Mouse (Mus musculus): ENCODE results near the gene Fam92b. TPM values are rescaled to one million over a fixed set of nuclear protein-coding genes. Genes with fewer than 3 reads are reported as not detected.

Fam92b gene
- polyA plus RNA-seq, 1 experiment from 2014 or later: 2.7 TPM

DNA sequence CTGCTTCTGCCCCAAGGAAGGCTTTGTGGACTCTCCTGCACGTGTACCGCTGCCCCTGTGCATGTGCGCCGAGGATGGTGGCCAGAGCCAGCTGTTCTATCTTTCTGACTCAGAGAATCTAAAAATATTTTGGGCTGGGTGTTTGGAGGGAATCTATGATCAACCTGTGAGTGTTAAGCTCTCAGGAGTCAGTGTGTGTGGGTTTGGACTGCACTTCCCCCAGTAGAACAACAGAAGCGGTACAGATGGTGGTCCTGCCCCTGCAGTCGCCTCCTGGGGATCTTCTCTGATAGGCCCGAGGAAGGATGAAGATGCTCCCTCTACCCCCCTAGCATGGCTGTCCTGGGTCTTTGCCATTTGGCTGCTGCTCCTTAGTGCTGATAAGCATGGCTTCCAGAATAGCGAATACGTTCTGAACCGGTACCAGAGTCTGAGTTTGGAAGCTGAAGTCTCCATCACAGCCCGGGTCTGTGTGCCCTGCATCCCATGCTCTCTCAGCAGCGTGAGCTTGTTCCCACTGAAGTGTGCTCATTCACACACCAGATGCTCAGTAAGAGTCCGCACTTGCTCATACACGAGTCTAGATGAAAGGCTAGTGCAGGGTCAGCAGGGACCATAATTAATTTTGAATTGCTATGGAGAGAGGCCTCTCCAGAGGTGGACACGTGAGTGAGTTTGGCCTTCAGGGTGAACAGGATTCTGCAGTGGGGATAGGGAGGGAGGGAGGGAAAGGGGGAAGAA is 33.2 kb downstream of the Fam92b start:
- H3K4me2 ChIP-seq: no peak overlapping the region
- 59% methylated on average over 15 of the region's 15 CpGs for WGBS
- peak overlapping the region; percentile 45; the same call in 1 of the 2 replicates for H3K9ac ChIP-seq
- H3K9me3 ChIP-seq: no peaks in the 10 kb centered on the region
- no peaks in the 10 kb centered on the region for H3K27me3 ChIP-seq
- peak; percentile 57; the same call in 1 of the 2 replicates for ATAC-seq (ENCODE audit: low read depth)
- H3K4me1 ChIP-seq (replicated peaks): peaks cover 23% of the 10 kb centered on the region
- H3K4me3 ChIP-seq: no peak overlapping the region
- H3K36me3 ChIP-seq: peaks cover 13% of the 10 kb centered on the region; the same call in 1 of the 2 replicates
- H3K27ac ChIP-seq (replicated peaks): peak overlapping the region; percentile 75

DNA sequence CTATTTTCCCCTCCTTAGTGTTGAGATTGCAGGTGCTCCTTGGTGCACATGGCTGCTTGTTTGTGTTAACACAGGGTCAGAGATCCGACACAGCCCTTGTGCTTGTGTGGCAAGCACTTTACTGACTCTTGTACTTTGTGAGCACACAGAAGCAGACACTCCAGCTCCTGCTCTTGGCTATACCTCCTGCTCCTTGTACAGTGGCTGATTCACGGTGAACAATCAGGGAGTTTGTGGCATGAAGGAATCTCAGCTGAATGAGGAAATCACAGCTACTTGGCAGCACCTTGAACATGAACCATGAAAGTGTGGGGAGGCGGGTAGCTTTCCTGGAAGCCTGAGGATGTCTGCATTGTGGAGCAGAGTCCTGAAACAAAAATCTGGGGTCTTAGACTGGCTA is 36.5 kb downstream of the Fam92b start:
- Histone ChIP-seq H3K9ac (no peak overlapping the region), H3K27ac (replicated peaks) (no peak overlapping the region), H3K4me2 (no peak overlapping the region), H3K9me3 (no peaks in the 10 kb centered on the region), H3K36me3 (0 out of 2 replicates have a peak, but pooled peaks cover 3% of the 10 kb centered on the region), H3K4me3 (no peak overlapping the region), H3K4me1 (replicated peaks) (peaks cover 27% of the 10 kb centered on the region), H3K27me3 (no peaks in the 10 kb centered on the region)
- 75% methylated on average over 3 of the region's 3 CpGs for WGBS
- no peak for ATAC-seq (ENCODE audit: low read depth)

DNA sequence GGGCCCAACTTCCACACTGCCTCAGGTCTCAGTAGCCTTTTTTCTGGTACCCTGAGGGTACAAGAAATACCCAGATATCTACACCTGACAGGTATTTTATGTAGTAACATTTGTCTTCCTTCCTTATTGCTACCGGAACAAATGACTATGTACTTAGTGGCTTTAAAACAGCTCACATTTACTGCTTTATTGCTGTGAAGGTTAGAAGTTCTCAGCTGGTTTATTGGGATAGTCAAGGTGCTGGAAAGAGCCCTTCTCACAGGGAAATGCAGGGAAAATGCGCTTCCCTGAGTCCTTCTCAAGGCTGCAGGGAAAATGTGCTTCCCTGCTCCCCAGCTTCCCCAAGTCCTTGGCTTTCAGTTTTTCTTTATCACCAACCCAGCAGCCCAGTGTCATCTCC is 38.3 kb downstream of the Fam92b start:
- H3K27ac ChIP-seq (replicated peaks): no peak overlapping the region
- no peak overlapping the region for H3K4me3 ChIP-seq
- H3K4me2 ChIP-seq: no peak overlapping the region
- no peak overlapping the region for H3K9ac ChIP-seq
- peaks cover 14% of the 10 kb centered on the region for H3K4me1 ChIP-seq (replicated peaks)
- no peaks in the 10 kb centered on the region for H3K9me3 ChIP-seq
- no peak for ATAC-seq (ENCODE audit: low read depth)
- no peaks in the 10 kb centered on the region for H3K36me3 ChIP-seq
- 43% methylated on average over 2 of the region's 2 CpGs for WGBS
- H3K27me3 ChIP-seq: no peaks in the 10 kb centered on the region

DNA sequence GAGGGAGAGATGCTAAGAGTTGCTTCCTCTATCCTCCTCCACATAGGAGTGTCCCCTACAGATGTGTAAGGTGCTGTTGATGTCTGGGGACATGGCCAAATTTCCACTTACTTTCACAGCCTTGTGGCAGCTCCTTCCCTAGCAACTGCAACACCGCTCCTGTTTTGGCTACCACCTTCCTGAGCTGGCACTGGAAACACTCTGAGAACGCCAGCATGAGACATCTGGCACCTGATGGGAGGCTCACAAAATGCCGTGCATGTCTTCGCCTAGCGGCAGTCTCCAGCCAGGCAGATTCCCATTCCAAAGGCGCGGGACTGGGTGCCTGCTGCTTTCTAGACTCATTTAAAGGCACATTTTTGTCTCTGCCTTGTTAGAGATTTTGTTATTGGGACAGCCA is 40.6 kb downstream of the Fam92b start:
- no peaks in the 10 kb centered on the region for H3K9me3 ChIP-seq
- no peak overlapping the region for H3K4me3 ChIP-seq
- 47% methylated on average over 7 of the region's 7 CpGs for WGBS
- ATAC-seq (ENCODE audit: low read depth): no peak
- H3K4me1 ChIP-seq (replicated peaks): peaks cover 7% of the 10 kb centered on the region; the same call in 1 of the 2 replicates
- H3K27ac ChIP-seq (replicated peaks): no peak overlapping the region
- H3K27me3 ChIP-seq: no peaks in the 10 kb centered on the region
- no peaks in the 10 kb centered on the region for H3K36me3 ChIP-seq
- no peak overlapping the region for H3K4me2 ChIP-seq
- no peak overlapping the region for H3K9ac ChIP-seq

DNA sequence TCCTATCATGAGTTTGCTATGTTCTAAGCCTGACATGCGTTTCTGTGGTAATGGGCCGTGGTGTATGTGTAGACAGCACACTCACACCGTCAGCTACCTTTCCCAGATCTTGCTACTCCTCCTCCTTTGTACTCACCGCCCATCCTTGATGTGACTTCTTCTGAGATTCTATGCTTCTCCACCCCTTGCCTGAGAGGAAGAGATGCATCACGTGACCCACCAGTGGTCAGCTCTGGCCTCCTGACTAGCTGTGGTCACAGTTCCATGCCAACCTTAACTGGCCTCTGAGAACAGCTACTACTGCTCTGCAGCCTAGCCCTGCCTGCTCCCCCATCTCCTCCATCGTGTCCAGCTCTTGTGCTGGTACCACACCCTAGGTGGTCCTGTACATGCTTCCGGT is 41.6 kb downstream of the Fam92b start:
- WGBS: 91% methylated on average over 7 of the region's 7 CpGs
- no peaks in the 10 kb centered on the region for H3K9me3 ChIP-seq
- no peak overlapping the region for H3K9ac ChIP-seq
- no peaks in the 10 kb centered on the region for H3K27me3 ChIP-seq
- peaks cover 4% of the 10 kb centered on the region; the same call in 1 of the 2 replicates for H3K4me1 ChIP-seq (replicated peaks)
- no peaks in the 10 kb centered on the region for H3K36me3 ChIP-seq
- no peak overlapping the region for H3K4me2 ChIP-seq
- ATAC-seq (ENCODE audit: low read depth): no peak
- no peak overlapping the region for H3K4me3 ChIP-seq
- no peak overlapping the region for H3K27ac ChIP-seq (replicated peaks)

DNA sequence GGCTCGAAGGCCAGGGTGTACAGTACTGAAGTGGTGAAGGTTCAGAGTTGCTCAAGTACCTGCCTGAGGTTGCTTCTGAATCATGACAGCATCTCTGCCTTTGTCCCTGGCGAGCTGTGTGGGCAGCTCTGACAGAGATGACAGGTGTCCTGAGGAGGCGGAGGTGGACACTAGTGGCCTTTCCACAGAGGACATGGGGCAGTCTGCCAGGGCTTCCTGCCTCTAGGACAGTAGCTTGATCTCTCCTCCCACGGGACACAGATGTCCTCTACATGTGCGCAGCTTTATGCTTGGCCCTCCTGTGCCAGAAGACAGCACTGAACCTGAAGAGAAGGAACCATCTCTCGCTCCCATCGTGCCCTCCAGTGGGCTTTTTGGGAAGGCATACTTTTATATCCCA is 44.1 kb downstream of the Fam92b start:
- H3K9me3 ChIP-seq: no peaks in the 10 kb centered on the region
- H3K9ac ChIP-seq: no peak overlapping the region
- H3K4me3 ChIP-seq: no peak overlapping the region
- H3K27ac ChIP-seq (replicated peaks): no peak overlapping the region
- ATAC-seq (ENCODE audit: low read depth): no peak
- peaks cover 10% of the 10 kb centered on the region for H3K4me1 ChIP-seq (replicated peaks)
- no peaks in the 10 kb centered on the region for H3K27me3 ChIP-seq
- no peak overlapping the region for H3K4me2 ChIP-seq
- WGBS: 86% methylated on average over 7 of the region's 7 CpGs
- H3K36me3 ChIP-seq: no peaks in the 10 kb centered on the region

DNA sequence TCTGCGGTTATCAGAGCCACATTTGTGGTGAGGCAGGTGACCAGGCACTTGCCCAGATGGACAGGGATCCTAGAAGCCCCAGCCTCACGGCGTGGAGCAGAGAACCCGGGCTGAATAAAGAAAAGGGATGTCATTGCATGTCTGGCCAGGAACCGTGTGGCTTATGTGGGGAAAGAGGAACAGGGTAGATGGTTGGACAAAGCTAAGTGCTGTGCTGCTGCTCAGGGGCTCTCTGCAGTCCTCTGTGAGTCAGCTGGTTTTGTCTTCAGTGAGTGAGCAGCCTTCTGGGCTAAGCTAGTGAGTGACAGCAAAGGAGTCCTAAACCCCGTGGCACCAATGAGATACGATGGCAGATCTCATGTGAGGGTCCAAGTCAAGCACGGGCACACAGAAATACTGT is 46.1 kb downstream of the Fam92b start:
- 86% methylated on average over 8 of the region's 8 CpGs for WGBS
- Histone ChIP-seq H3K9ac (no peak overlapping the region), H3K36me3 (no peaks in the 10 kb centered on the region), H3K9me3 (no peaks in the 10 kb centered on the region), H3K4me3 (no peak overlapping the region), H3K27me3 (no peaks in the 10 kb centered on the region), H3K4me2 (no peak overlapping the region), H3K27ac (replicated peaks) (no peak overlapping the region), H3K4me1 (replicated peaks) (peaks cover 16% of the 10 kb centered on the region)
- no peak for ATAC-seq (ENCODE audit: low read depth)

DNA sequence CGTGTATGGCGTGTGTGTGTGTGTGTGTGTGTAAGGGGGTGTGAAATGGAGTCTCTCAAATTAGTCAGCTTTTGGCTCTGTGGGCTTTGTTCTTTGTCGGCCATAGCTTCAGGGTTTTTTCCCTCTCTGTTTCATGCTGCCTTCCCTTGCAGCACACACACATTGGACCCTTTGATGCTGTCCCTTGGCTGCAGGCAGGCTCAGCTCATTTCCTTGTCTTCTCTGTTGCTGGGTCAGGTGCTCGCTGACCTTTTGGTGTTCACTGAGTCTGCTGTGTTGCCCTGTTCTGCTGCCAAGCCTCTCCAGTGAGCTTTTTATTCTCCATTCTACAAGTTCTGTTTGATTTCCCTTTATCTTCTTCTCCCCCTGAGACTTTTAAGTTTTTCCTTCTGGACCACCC is 47.7 kb downstream of the Fam92b start:
- no peak overlapping the region for H3K4me3 ChIP-seq
- H3K36me3 ChIP-seq: no peaks in the 10 kb centered on the region
- H3K27ac ChIP-seq (replicated peaks): no peak overlapping the region
- H3K27me3 ChIP-seq: no peaks in the 10 kb centered on the region
- H3K4me1 ChIP-seq (replicated peaks): peaks cover 30% of the 10 kb centered on the region
- no peak for ATAC-seq (ENCODE audit: low read depth)
- no peak overlapping the region for H3K4me2 ChIP-seq
- no peaks in the 10 kb centered on the region for H3K9me3 ChIP-seq
- 63% methylated on average over 4 of the region's 4 CpGs for WGBS
- H3K9ac ChIP-seq: no peak overlapping the region

DNA sequence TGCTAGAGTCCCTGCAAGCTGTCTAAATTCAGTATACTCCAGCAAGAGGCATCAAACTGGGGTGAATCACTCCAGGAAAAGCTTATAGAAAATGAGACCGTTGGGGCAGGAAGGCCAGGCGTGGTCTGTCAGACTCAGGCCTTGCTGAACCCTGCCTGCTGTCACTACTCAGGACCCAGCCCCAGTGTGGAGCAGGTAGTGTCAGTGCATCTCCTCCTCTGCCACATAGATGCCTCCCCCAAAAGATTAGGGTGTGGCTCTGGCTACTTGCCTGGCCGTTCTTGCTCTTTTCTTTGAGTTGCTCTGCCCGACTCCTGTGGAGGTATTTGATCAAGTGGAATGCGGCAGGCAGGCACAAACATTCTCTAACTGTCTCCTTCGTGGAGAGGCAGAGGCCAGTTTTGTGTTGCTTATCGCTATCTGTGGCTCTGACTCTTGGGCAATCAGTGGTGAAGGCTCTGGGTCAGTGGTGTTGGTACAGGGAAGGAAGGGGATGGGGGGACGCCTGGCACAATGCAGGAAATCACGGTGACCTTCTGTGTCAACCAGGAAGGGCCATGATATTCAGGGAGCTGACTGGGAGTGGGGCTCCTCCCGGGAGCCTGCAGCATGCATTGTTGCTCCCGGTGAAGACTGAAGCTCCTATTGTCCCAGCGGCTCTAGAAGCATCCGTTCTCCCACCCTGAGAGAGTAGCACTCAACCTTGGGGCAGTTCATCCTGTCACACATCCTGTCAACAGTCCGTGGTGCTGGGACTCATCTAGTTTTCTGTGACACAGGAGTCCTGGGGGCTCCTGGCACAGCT is 50.7 kb downstream of the Fam92b start:
- no peak overlapping the region for H3K4me3 ChIP-seq
- no peak overlapping the region for H3K4me2 ChIP-seq
- H3K27ac ChIP-seq (replicated peaks): peak overlapping the region; percentile 29; the same call in 1 of the 2 replicates
- H3K36me3 ChIP-seq: no peaks in the 10 kb centered on the region
- 36% methylated on average over 14 of the region's 14 CpGs for WGBS
- H3K9ac ChIP-seq: no peak overlapping the region; the same call in 1 of the 2 replicates
- no peaks in the 10 kb centered on the region for H3K9me3 ChIP-seq
- ATAC-seq (ENCODE audit: low read depth): no peak
- H3K27me3 ChIP-seq: no peaks in the 10 kb centered on the region
- peaks cover 43% of the 10 kb centered on the region for H3K4me1 ChIP-seq (replicated peaks)

DNA sequence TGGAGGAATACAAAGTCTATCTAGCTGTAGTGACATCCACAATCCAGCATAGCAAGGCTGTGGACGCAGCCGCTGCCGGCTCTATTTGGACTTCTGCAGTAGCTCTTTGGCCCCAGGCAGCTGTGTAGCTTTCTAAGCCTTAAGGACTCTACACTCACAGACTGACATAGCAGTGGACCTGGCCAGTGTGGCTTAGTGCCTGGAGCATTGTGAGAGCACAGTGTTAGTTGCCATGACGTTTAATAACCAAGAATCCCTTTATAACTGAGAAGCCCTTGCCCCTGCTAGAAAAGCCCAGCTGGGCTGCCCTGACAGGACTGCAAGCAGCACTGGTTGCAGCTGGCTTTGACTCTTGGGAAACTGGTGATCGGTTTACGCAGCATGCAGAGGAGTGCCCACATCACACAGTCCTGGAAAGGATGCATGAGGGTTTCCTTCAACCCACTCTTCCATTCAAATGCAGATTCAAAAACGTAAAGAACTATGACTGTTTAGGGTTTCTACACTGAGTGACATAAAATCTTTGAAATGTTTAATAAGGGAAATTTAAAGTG is 52.4 kb downstream of the Fam92b start:
- WGBS: 43% methylated on average over 7 of the region's 7 CpGs
- peaks cover 47% of the 10 kb centered on the region for H3K4me1 ChIP-seq (replicated peaks)
- no peak; the same call in 1 of the 2 replicates for ATAC-seq (ENCODE audit: low read depth)
- H3K4me2 ChIP-seq: no peak overlapping the region
- no peaks in the 10 kb centered on the region for H3K27me3 ChIP-seq
- H3K36me3 ChIP-seq: no peaks in the 10 kb centered on the region
- H3K9me3 ChIP-seq: no peaks in the 10 kb centered on the region
- no peak overlapping the region; the same call in 1 of the 2 replicates for H3K27ac ChIP-seq (replicated peaks)
- peak overlapping the region; percentile 41 for H3K9ac ChIP-seq
- H3K4me3 ChIP-seq: no peak overlapping the region

DNA sequence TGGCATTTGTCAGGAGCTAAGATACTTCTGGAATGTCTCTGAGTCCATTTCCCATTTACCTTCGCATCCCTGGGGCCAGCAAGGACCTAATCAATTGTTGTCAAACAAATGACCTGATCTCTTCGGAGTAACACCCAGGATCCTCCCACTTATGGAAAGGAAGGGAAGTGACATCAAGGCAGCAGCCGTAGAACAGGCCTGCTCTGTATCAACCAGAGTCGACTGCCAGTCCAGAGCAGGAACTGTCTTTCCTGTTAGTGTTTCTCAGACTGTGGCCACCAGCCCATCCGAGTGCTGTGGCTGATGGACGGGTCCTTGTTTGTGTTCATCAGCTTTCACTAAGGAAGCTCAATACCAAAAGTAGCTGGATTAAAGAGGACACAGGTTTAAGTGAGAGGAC is 53.0 kb downstream of the Fam92b start:
- ATAC-seq (ENCODE audit: low read depth): no peak
- WGBS: 58% methylated on average over 6 of the region's 6 CpGs
- peaks cover 42% of the 10 kb centered on the region for H3K4me1 ChIP-seq (replicated peaks)

DNA sequence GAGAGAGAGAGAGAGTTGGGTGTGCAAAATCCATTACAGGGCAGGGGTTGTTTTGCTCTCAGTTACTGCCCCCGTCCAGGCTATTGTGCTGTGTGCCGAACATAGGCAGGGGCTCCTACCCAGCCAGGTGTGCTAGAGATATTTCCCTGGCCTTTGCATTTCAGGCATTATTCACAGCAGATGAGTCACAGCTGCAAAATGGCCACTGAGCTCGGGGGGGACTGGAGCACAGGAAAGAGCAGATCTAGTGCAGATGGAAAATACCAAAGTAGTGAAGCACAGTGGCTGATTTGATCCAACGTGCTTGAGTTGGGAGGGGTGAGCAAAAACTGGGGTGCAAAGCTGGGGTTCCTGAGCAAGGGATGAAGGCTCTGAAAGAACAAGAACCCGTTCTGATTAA is 56.3 kb downstream of the Fam92b start:
- Histone ChIP-seq H3K27ac (replicated peaks) (no peak overlapping the region), H3K36me3 (no peaks in the 10 kb centered on the region), H3K9me3 (no peaks in the 10 kb centered on the region), H3K9ac (no peak overlapping the region), H3K4me3 (no peak overlapping the region), H3K4me1 (replicated peaks) (peaks cover 29% of the 10 kb centered on the region), H3K4me2 (no peak overlapping the region), H3K27me3 (peaks cover 9% of the 10 kb centered on the region)
- WGBS: 65% methylated on average over 5 of the region's 5 CpGs
- no peak for ATAC-seq (ENCODE audit: low read depth)

More for the DNA sequence above, 53.0 kb downstream of the Fam92b start:
- H3K4me3 ChIP-seq: no peak overlapping the region
- H3K9me3 ChIP-seq: no peaks in the 10 kb centered on the region
- peak overlapping the region; percentile 41; the same call in 1 of the 2 replicates for H3K9ac ChIP-seq
- H3K27me3 ChIP-seq: no peaks in the 10 kb centered on the region
- no peaks in the 10 kb centered on the region for H3K36me3 ChIP-seq
- H3K27ac ChIP-seq (replicated peaks): no peak overlapping the region
- no peak overlapping the region for H3K4me2 ChIP-seq
